ENCODE assay signal across 8 mouse cellular contexts in the genomic region with DNA sequence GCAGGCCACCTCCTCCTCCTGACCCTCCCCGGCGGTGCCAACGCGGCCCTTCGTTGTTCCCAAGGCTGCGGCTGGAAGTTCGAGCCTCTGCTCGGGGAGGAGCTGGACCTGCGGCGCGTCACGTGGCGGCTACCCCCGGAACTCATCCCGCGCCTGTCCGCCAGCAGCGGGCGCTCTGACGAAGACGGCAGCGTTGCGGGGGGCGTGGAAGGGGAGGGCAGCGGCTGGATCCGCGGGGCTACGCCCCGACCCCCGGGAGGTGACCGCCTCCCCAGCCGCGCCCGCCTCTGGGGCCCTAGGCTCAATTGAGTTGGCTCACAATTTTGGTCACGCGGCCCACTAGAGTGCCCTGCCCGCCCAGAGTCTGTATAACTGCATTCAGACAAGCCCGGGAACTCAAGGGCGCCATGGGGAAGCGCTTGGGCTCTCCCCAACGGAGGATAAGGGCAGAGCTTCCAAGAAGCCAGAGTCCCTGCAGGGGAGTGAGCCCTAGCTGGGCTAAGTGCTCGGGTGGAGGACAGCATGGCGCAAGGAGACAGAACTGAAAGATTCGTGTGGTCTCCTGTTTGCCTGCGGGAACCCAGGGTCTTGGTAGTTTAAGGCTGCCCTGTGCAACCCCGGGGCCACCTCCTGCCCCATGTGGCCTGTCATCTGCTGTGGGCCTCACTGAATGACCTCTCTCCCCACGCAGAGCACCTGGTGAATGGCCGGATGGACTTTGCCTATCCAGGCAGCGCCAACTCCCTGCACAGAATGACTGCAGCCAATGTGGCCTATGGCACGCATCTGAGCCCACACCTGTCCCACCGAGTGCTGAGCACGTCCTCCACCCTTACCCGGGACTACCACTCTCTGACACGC. TPM values are rescaled to one million over a fixed set of nuclear protein-coding genes. Genes with fewer than 3 reads are reported as not detected.
DNase-seq lines count a peak whose midpoint lies in the region; ATAC-seq and TF ChIP-seq lines count a peak whose summit lies in the region.

No protein-coding gene starts in this region.

- peak; percentile 59 to 70 for DNase-seq in adrenal gland, postnatal 4 days (ENCODE audit: low spot score in 2 of 2)
- peak; percentile 82 for DNase-seq in forebrain, embryonic 10.5 days (ENCODE audit: extremely low spot score, low spot score)
- peak; percentile 87 for DNase-seq in kidney, postnatal 14 days
- peak; percentile 53 to 73 for DNase-seq in thymus, postnatal 10 days (ENCODE audit: low spot score in 2 of 2)

- H3K27ac ChIP-seq in forebrain, embryonic 10.5 days: peak overlapping the region; percentile 84
- H3K27ac ChIP-seq in heart, embryonic 16.5 days (ENCODE audit: low read length): peak overlapping the region; percentile 84
- H3K27ac ChIP-seq in lung, embryonic 16.5 days (ENCODE audit: low read length): peak overlapping the region; percentile 84
- H3K27ac ChIP-seq in olfactory bulb, adult 2 months (ENCODE audit: insufficient read depth, low read depth, low read length): no peak overlapping the region

- TF ChIP-seq CTCF in olfactory bulb, adult 2 months (IDR thresholded peaks at IDR 0.05; ENCODE audit: insufficient read depth, low read depth, low read length): peak; percentile 10; the same call in 1 of the 2 replicates

- H3K4me2 ChIP-seq in heart, embryonic 16.5 days (ENCODE audit: low read depth, low read length): peak overlapping the region; percentile 73
- H3K4me2 ChIP-seq in lung, embryonic 16.5 days (ENCODE audit: low read depth, low read length): peak overlapping the region; percentile 76

- TF ChIP-seq POLR2A in olfactory bulb, adult 2 months (IDR thresholded peaks at IDR 0.05; ENCODE audit: insufficient read depth, low read depth, low read length): no peak; the same call in 1 of the 2 replicates

- 6% methylated on average over 54 of the region's 54 CpGs for WGBS in forebrain, embryonic 10.5 days
- 5% methylated on average over 54 of the region's 54 CpGs for WGBS in heart, embryonic 16.5 days
- WGBS in lung, embryonic 16.5 days: 2% methylated on average over 54 of the region's 54 CpGs
- WGBS in olfactory bulb, adult 2 months: 6% methylated on average over 54 of the region's 54 CpGs

- peaks cover 54% of the 10 kb centered on the region for H3K4me1 ChIP-seq in forebrain, embryonic 10.5 days
- H3K4me1 ChIP-seq in heart, embryonic 16.5 days (ENCODE audit: control insufficient read depth, insufficient read depth, low read length): peaks cover 15% of the 10 kb centered on the region
- peaks cover 13% of the 10 kb centered on the region for H3K4me1 ChIP-seq in lung, embryonic 16.5 days (replicated peaks; ENCODE audit: control insufficient read depth, insufficient read depth, low read length)
- peaks cover 11% of the 10 kb centered on the region for H3K4me1 ChIP-seq in olfactory bulb, adult 2 months (ENCODE audit: control insufficient read depth, insufficient read depth, low read length)

- H3K36me3 ChIP-seq in forebrain, embryonic 10.5 days (replicated peaks): peaks cover 38% of the 10 kb centered on the region
- peaks cover 11% of the 10 kb centered on the region for H3K36me3 ChIP-seq in heart, embryonic 16.5 days (ENCODE audit: control insufficient read depth, insufficient read depth)
- H3K36me3 ChIP-seq in lung, embryonic 16.5 days (ENCODE audit: control insufficient read depth, insufficient read depth, low read length): peaks cover 9% of the 10 kb centered on the region

- no peaks in the 10 kb centered on the region; the same call in 1 of the 2 replicates for H3K9me3 ChIP-seq in forebrain, embryonic 10.5 days
- H3K9me3 ChIP-seq in heart, embryonic 16.5 days (replicated peaks; ENCODE audit: control insufficient read depth, low read length): no peaks in the 10 kb centered on the region; the same call in 1 of the 2 replicates
- H3K9me3 ChIP-seq in lung, embryonic 16.5 days (ENCODE audit: control insufficient read depth, low read length): peaks cover 3% of the 10 kb centered on the region; the same call in 1 of the 2 replicates

- H3K27me3 ChIP-seq in forebrain, embryonic 10.5 days (ENCODE audit: poor library complexity, severe bottlenecking): peaks cover 11% of the 10 kb centered on the region
- no peaks in the 10 kb centered on the region for H3K27me3 ChIP-seq in heart, embryonic 16.5 days (ENCODE audit: control insufficient read depth, insufficient read depth, low read length)
- H3K27me3 ChIP-seq in lung, embryonic 16.5 days (ENCODE audit: control insufficient read depth, insufficient read depth, low read depth, low read length): peaks cover 3% of the 10 kb centered on the region; the same call in 1 of the 2 replicates

- H3K4me3 ChIP-seq in forebrain, embryonic 10.5 days: peak overlapping the region; percentile 55
- H3K4me3 ChIP-seq in heart, embryonic 16.5 days (ENCODE audit: low read length): peak overlapping the region; percentile 51
- peak overlapping the region; percentile 43 for H3K4me3 ChIP-seq in lung, embryonic 16.5 days (ENCODE audit: low read length)
- peak overlapping the region; percentile 43 for H3K4me3 ChIP-seq in olfactory bulb, adult 2 months (ENCODE audit: insufficient read depth, low read depth, low read length)

- ATAC-seq in CD4-positive, CD25-positive, alpha-beta regulatory T cell, adult 4 months: peak; percentile 65
- peak; percentile 81 for ATAC-seq in heart, embryonic 16.5 days (replicated peaks; ENCODE audit: extremely low read depth, insufficient read depth, low FRiP score)
- peak; percentile 93 for ATAC-seq in lung, embryonic 16.5 days (ENCODE audit: low read depth)

- H3K9ac ChIP-seq in heart, embryonic 16.5 days (ENCODE audit: low read length): peak overlapping the region; percentile 77
- H3K9ac ChIP-seq in lung, embryonic 16.5 days (ENCODE audit: low read length): peak overlapping the region; percentile 73

RNA-seq across cellular contexts. Expression of a gene that starts 7.4 kb away (rescaled TPM):
- polyA plus RNA-seq in CD4-positive, CD25-positive, alpha-beta regulatory T cell, adult 4 months (2017; shearing (Covaris generic)): 10 to 100 TPM; 13.1 to 18.4 TPM
- 10 to 100 TPM; 70.2 to 88.6 TPM for total RNA-seq in adrenal gland, postnatal 4 days (2021)
- 223 and 224 TPM in 2 replicates for polyA plus RNA-seq in forebrain, embryonic 10.5 days (2016; fragmentation: Nextera tagmentation; extraction: Ambion mirVana)
- polyA plus RNA-seq in heart, embryonic 16.5 days (2015; fragmentation: Nextera tagmentation; extraction: Ambion mirVana): 142 and 153 TPM in 2 replicates
- 188 and 190 TPM in 2 replicates for polyA plus RNA-seq in lung, embryonic 16.5 days (2015; fragmentation: Nextera tagmentation; extraction: Ambion mirVana)
- polyA plus RNA-seq in olfactory bulb, adult 2 months (2012; ENCODE audit: insufficient read depth, insufficient read length, low replicate concordance, missing spikeins): not detected in 2 replicates

RNA-seq across cellular contexts. Expression of a gene that starts 22.7 kb away (rescaled TPM):
- 1,000 to 10,000 TPM; 1,562 to 1,754 TPM for polyA plus RNA-seq in CD4-positive, CD25-positive, alpha-beta regulatory T cell, adult 4 months (2017; shearing (Covaris generic))
- 100 to 1,000 TPM; 751 to 846 TPM for total RNA-seq in adrenal gland, postnatal 4 days (2021)
- polyA plus RNA-seq in forebrain, embryonic 10.5 days (2016; fragmentation: Nextera tagmentation; extraction: Ambion mirVana): 1,610 and 1,612 TPM in 2 replicates
- 661 and 709 TPM in 2 replicates for polyA plus RNA-seq in heart, embryonic 16.5 days (2015; fragmentation: Nextera tagmentation; extraction: Ambion mirVana)
- polyA plus RNA-seq in lung, embryonic 16.5 days (2015; fragmentation: Nextera tagmentation; extraction: Ambion mirVana): 1,792 and 1,937 TPM in 2 replicates
- polyA plus RNA-seq in olfactory bulb, adult 2 months (2012; ENCODE audit: insufficient read depth, insufficient read length, low replicate concordance, missing spikeins): 341 and 464 TPM in 2 replicates

RNA-seq across cellular contexts. Expression of a gene that starts 25.1 kb away (rescaled TPM):
- 10 to 100 TPM; 10.4 to 16.1 TPM for polyA plus RNA-seq in CD4-positive, CD25-positive, alpha-beta regulatory T cell, adult 4 months (2017; shearing (Covaris generic))
- total RNA-seq in adrenal gland, postnatal 4 days (2021): 10 to 100 TPM; 41.3 to 45.5 TPM
- polyA plus RNA-seq in forebrain, embryonic 10.5 days (2016; fragmentation: Nextera tagmentation; extraction: Ambion mirVana): 48.4 and 48.9 TPM in 2 replicates
- polyA plus RNA-seq in heart, embryonic 16.5 days (2015; fragmentation: Nextera tagmentation; extraction: Ambion mirVana): 22.7 and 23.2 TPM in 2 replicates
- 37.9 and 41.3 TPM in 2 replicates for polyA plus RNA-seq in lung, embryonic 16.5 days (2015; fragmentation: Nextera tagmentation; extraction: Ambion mirVana)
- polyA plus RNA-seq in olfactory bulb, adult 2 months (2012; ENCODE audit: insufficient read depth, insufficient read length, low replicate concordance, missing spikeins): 207 TPM in 1 of 2 replicates, not detected in the other

RNA-seq across cellular contexts. Expression of a gene that starts 30.6 kb away (rescaled TPM):
- not detected for polyA plus RNA-seq in CD4-positive, CD25-positive, alpha-beta regulatory T cell, adult 4 months (2017; shearing (Covaris generic))
- total RNA-seq in adrenal gland, postnatal 4 days (2021): 1 to 10 TPM; 5.0 to 8.7 TPM
- 0.47 and 0.63 TPM in 2 replicates for polyA plus RNA-seq in forebrain, embryonic 10.5 days (2016; fragmentation: Nextera tagmentation; extraction: Ambion mirVana)
- 2.7 and 4.4 TPM in 2 replicates for polyA plus RNA-seq in heart, embryonic 16.5 days (2015; fragmentation: Nextera tagmentation; extraction: Ambion mirVana)
- polyA plus RNA-seq in lung, embryonic 16.5 days (2015; fragmentation: Nextera tagmentation; extraction: Ambion mirVana): 3.4 and 3.8 TPM in 2 replicates
- polyA plus RNA-seq in olfactory bulb, adult 2 months (2012; ENCODE audit: insufficient read depth, insufficient read length, low replicate concordance, missing spikeins): not detected in 2 replicates
